Mouse (Mus musculus) myocyte (in vitro differentiated cells): ENCODE measurements at regions not wholly inside any gene's neighbourhood (a gene's known extent, or its start where the extent isn't known, plus 50 kb on each side); places are given as distances from the start of the nearest gene placed in this dataset.

Experiments
- MAX ChIP-seq: IDR thresholded peaks from one replicate; pipeline ENCODE4 v1.6.1; 2011; ENCODE audit warnings: low read depth, mild to moderate bottlenecking, control low read depth
- USF1 ChIP-seq: IDR thresholded peaks from one replicate; pipeline ENCODE4 v1.6.1; 2011; ENCODE audit warnings: low read depth, mild to moderate bottlenecking, control low read depth, moderate library complexity

- TF ChIP-seq USF1 (no peak), MAX (no peak)
Observed at GRCm38 (mm10) chr13:107910125-107910524, 134.1 kb upstream of the Smim15 start.
